Comparison of ENCODE assay signal across 17 mouse cellular contexts in the genomic region with DNA sequence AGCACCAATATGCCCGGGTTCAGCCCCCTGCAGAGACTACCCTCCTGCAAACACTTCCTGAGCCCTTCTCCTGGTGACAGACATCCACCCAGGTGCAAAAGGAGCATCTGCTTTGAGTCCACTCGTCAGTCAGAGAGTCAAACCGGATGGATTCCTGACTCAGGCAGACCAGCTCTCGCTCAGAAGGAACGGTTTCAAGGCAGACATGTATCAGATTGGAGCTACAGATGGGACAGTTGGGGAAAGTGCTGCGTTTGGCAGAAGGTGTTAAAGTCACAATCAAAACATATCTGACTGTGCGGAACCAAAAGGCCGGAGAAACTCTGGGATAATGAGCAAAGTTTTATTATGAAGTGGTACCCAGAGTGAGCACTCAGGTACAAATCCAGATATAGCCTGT. TPM values are rescaled to one million over a fixed set of nuclear protein-coding genes. Genes with fewer than 3 reads are reported as not detected.
DNase-seq lines count a peak whose midpoint lies in the region; ATAC-seq and TF ChIP-seq lines count a peak whose summit lies in the region.
"Had no signal": no experiment of that assay in that cellular context is flagged by ENCODE, and none has a peak within 500 bp of the region (broad histone marks: within the 10 kb centered on the region; RNA-seq: fewer than 3 reads in every experiment).

No protein-coding gene starts in this region.

- H3K27me3 ChIP-seq in hindbrain, embryonic 16.5 days (replicated peaks; ENCODE audit: control insufficient read depth, insufficient read depth, low read length): no peaks in the 10 kb centered on the region
- no peaks in the 10 kb centered on the region for H3K27me3 ChIP-seq in hindbrain, embryonic 11.5 days (ENCODE audit: control insufficient read depth, insufficient read depth, low read length)
- H3K27me3 ChIP-seq in forebrain, embryonic 12.5 days: no peaks in the 10 kb centered on the region
- no peaks in the 10 kb centered on the region for H3K27me3 ChIP-seq in limb, embryonic 14.5 days (ENCODE audit: control insufficient read depth, insufficient read depth, low read length)
- H3K27me3 ChIP-seq: CH12.LX; neural tube, embryonic 12.5 days; stomach, embryonic 15.5 days had no signal

- no peak for TF ChIP-seq POLR2A in limb, embryonic 14.5 days (IDR thresholded peaks at IDR 0.05; ENCODE audit: borderline replicate concordance, extremely low read depth, insufficient read depth, insufficient read length)

- no peak overlapping the region for H3K4me3 ChIP-seq in hindbrain, embryonic 16.5 days (ENCODE audit: low read length)
- no peak overlapping the region for H3K4me3 ChIP-seq in hindbrain, embryonic 11.5 days (ENCODE audit: low read depth, low read length)
- H3K4me3 ChIP-seq in forebrain, embryonic 12.5 days (replicated peaks): no peak overlapping the region
- no peak overlapping the region for H3K4me3 ChIP-seq in limb, embryonic 14.5 days (replicated peaks; ENCODE audit: low read length)
- H3K4me3 ChIP-seq: neural tube, embryonic 12.5 days; stomach, embryonic 15.5 days had no signal

- DNase-seq in hindbrain, embryonic 11.5 days (ENCODE audit: low spot score): no peak
- DNase-seq in layer of hippocampus, adult 8-10 months (ENCODE audit: low spot score in 2 of 2): peak; percentile 58 to 60
- no peak for DNase-seq in limb, embryonic 14.5 days (ENCODE audit: low spot score)
- DNase-seq in adrenal gland, postnatal 10 days: no peak
- DNase-seq in lung, postnatal 10 days: no peak
- DNase-seq: cerebellum, postnatal 10 days; gastrocnemius, postnatal 14 days; kidney, postnatal 14 days; lung, adult 18-20 months; midbrain, embryonic 14.5 days had no signal

- no peaks in the 10 kb centered on the region for H3K36me3 ChIP-seq in hindbrain, embryonic 16.5 days (ENCODE audit: control insufficient read depth, insufficient read depth, low read length)
- no peaks in the 10 kb centered on the region for H3K36me3 ChIP-seq in hindbrain, embryonic 11.5 days (ENCODE audit: control insufficient read depth, insufficient read depth, low read length)
- peaks cover 22% of the 10 kb centered on the region for H3K36me3 ChIP-seq in forebrain, embryonic 12.5 days (replicated peaks)
- peaks cover 28% of the 10 kb centered on the region for H3K36me3 ChIP-seq in limb, embryonic 14.5 days (ENCODE audit: control insufficient read depth, insufficient read depth, low read length)
- H3K36me3 ChIP-seq: stomach, embryonic 15.5 days had no signal

- H3K4me1 ChIP-seq in hindbrain, embryonic 16.5 days (ENCODE audit: control insufficient read depth, insufficient read depth, low read depth, low read length): peaks cover 12% of the 10 kb centered on the region
- no peaks in the 10 kb centered on the region for H3K4me1 ChIP-seq in hindbrain, embryonic 11.5 days (replicated peaks; ENCODE audit: control insufficient read depth, insufficient read depth, low read length)
- peaks cover 16% of the 10 kb centered on the region for H3K4me1 ChIP-seq in forebrain, embryonic 12.5 days
- H3K4me1 ChIP-seq in limb, embryonic 14.5 days (ENCODE audit: control insufficient read depth, insufficient read depth, low read length): peaks cover 5% of the 10 kb centered on the region; the same call in 1 of the 2 replicates

- H3K4me2 ChIP-seq in hindbrain, embryonic 16.5 days (ENCODE audit: low read length): no peak overlapping the region
- H3K4me2 ChIP-seq in hindbrain, embryonic 11.5 days (replicated peaks; ENCODE audit: low read depth, low read length): no peak overlapping the region
- no peak overlapping the region for H3K4me2 ChIP-seq in forebrain, embryonic 12.5 days
- no peak overlapping the region for H3K4me2 ChIP-seq in limb, embryonic 14.5 days (replicated peaks; ENCODE audit: low read depth, low read length, severe bottlenecking)
- H3K4me2 ChIP-seq: neural tube, embryonic 12.5 days; stomach, embryonic 15.5 days had no signal

- WGBS in hindbrain, embryonic 16.5 days: 81% methylated on average over 8 of the region's 8 CpGs
- WGBS in hindbrain, embryonic 11.5 days: 79% methylated on average over 8 of the region's 8 CpGs
- WGBS in forebrain, embryonic 12.5 days: 80% methylated on average over 8 of the region's 8 CpGs
- 69% methylated on average over 8 of the region's 8 CpGs for WGBS in limb, embryonic 14.5 days

- peak overlapping the region; percentile 41 for H3K9ac ChIP-seq in hindbrain, embryonic 16.5 days (ENCODE audit: low read depth, low read length)
- H3K9ac ChIP-seq in hindbrain, embryonic 11.5 days (ENCODE audit: low read depth, low read length): no peak overlapping the region
- H3K9ac ChIP-seq in forebrain, embryonic 12.5 days: no peak overlapping the region
- no peak overlapping the region for H3K9ac ChIP-seq in limb, embryonic 14.5 days (ENCODE audit: low read depth, low read length, severe bottlenecking)
- H3K9ac ChIP-seq: neural tube, embryonic 12.5 days; stomach, embryonic 15.5 days had no signal

- H3K9me3 ChIP-seq in hindbrain, embryonic 16.5 days (ENCODE audit: control insufficient read depth, low read length): no peaks in the 10 kb centered on the region
- no peaks in the 10 kb centered on the region for H3K9me3 ChIP-seq in hindbrain, embryonic 11.5 days (ENCODE audit: control insufficient read depth, low read length)
- H3K9me3 ChIP-seq in forebrain, embryonic 12.5 days: no peaks in the 10 kb centered on the region
- H3K9me3 ChIP-seq in limb, embryonic 14.5 days (ENCODE audit: control insufficient read depth, low read length): no peaks in the 10 kb centered on the region
- H3K9me3 ChIP-seq: neural tube, embryonic 12.5 days; stomach, embryonic 15.5 days had no signal

- ATAC-seq in hindbrain, embryonic 16.5 days: no peak
- no peak for ATAC-seq in hindbrain, embryonic 11.5 days (ENCODE audit: low FRiP score)
- ATAC-seq in forebrain, embryonic 12.5 days (ENCODE audit: low FRiP score): no peak
- ATAC-seq in limb, embryonic 14.5 days (ENCODE audit: low FRiP score, low read depth): no peak
- ATAC-seq: activated CD4-positive, CD25-positive, alpha-beta regulatory T cell, adult 4 months had no signal

- H3K27ac ChIP-seq in hindbrain, embryonic 16.5 days (ENCODE audit: low read depth, low read length): no peak overlapping the region
- no peak overlapping the region for H3K27ac ChIP-seq in hindbrain, embryonic 11.5 days (ENCODE audit: low read depth, low read length)
- H3K27ac ChIP-seq in forebrain, embryonic 12.5 days: peak overlapping the region; percentile 63; the same call in 1 of the 2 replicates
- H3K27ac ChIP-seq in limb, embryonic 14.5 days (replicated peaks; ENCODE audit: low read depth, low read length): 0 out of 2 replicates have a peak overlapping the region, but pooled peaks have one; percentile 34
- H3K27ac ChIP-seq: macrophage; neural tube, embryonic 12.5 days; stomach, embryonic 15.5 days had no signal

RNA-seq across cellular contexts. Expression of gene Cep164, which starts 29.1 kb away (rescaled TPM):
- polyA plus RNA-seq in hindbrain, embryonic 16.5 days (2015; fragmentation: Nextera tagmentation; extraction: Ambion mirVana): 12.2 TPM in 2 replicates
- polyA plus RNA-seq in hindbrain, embryonic 11.5 days (2014; fragmentation: Nextera tagmentation; extraction: Ambion mirVana): 12.9 and 19.5 TPM in 2 replicates
- polyA plus RNA-seq in forebrain, embryonic 12.5 days (2016; fragmentation: Nextera tagmentation; extraction: Ambion mirVana): 16.3 and 17.7 TPM in 2 replicates
- 10 to 100 TPM; 14.6 to 20.3 (median 17.8) TPM for total RNA-seq in layer of hippocampus, adult 8-10 months (2022)
- polyA plus RNA-seq in limb, embryonic 14.5 days (2012; rRNA removed): 33.3 and 40.2 TPM in 2 replicates
- 26.2 and 36.9 TPM in 2 replicates for polyA plus RNA-seq in limb, embryonic 14.5 days (2014; fragmentation: Nextera tagmentation; extraction: Ambion mirVana)
- 10 to 100 TPM; 10.2 to 16.1 TPM for total RNA-seq in adrenal gland, postnatal 10 days (2021)

RNA-seq across cellular contexts. Expression of gene Bace1, which starts 39.0 kb away (rescaled TPM):
- 42.9 and 52.0 TPM in 2 replicates for polyA plus RNA-seq in hindbrain, embryonic 16.5 days (2015; fragmentation: Nextera tagmentation; extraction: Ambion mirVana)
- polyA plus RNA-seq in hindbrain, embryonic 11.5 days (2014; fragmentation: Nextera tagmentation; extraction: Ambion mirVana): 29.6 and 31.1 TPM in 2 replicates
- 35.4 and 36.5 TPM in 2 replicates for polyA plus RNA-seq in forebrain, embryonic 12.5 days (2016; fragmentation: Nextera tagmentation; extraction: Ambion mirVana)
- 10 to 100 TPM; 72.1 to 88.1 (median 77.0) TPM for total RNA-seq in layer of hippocampus, adult 8-10 months (2022)
- 37.9 and 49.3 TPM in 2 replicates for polyA plus RNA-seq in limb, embryonic 14.5 days (2012; rRNA removed)
- polyA plus RNA-seq in limb, embryonic 14.5 days (2014; fragmentation: Nextera tagmentation; extraction: Ambion mirVana): 39.0 and 42.3 TPM in 2 replicates
- 10 to 100 TPM; 28.8 to 30.4 TPM for total RNA-seq in adrenal gland, postnatal 10 days (2021)

Comparison
In these comparisons a context has a peak if more than half of its experiments do, and no peak if none do; other contexts are left out.
1. H3K27ac ChIP-seq: peak in forebrain, embryonic 12.5 days (single experiment) and limb, embryonic 14.5 days (single experiment); none in hindbrain, embryonic 16.5 days (single experiment) and hindbrain, embryonic 11.5 days (single experiment).
2. DNase-seq: peak in layer of hippocampus, adult 8-10 months (2 of 2); none in hindbrain, embryonic 11.5 days (single experiment), limb, embryonic 14.5 days (single experiment), adrenal gland, postnatal 10 days (single experiment) and lung, postnatal 10 days (single experiment).